Mouse (Mus musculus) midbrain, embryonic 11.5 days (tissue): ENCODE data around the gene Tmem168. TPM values are rescaled to one million over a fixed set of nuclear protein-coding genes. Genes with fewer than 3 reads are reported as not detected.
A peak's percentile ranks its signal among the peaks of the same experiment; 100 is the strongest.

Experiments used
- ATAC-seq: fragments of 200-750 bp; cut with Nextera tagmentation; 2 replicates; pipeline ENCODE4 v1.8.0; 2017; ENCODE audit warnings: moderate TSS enrichment, moderate library complexity; ENCODE audit not compliant: low FRiP score
- DNase-seq: peaks from one replicate; pipeline ENCODE4 v3.0.0; 2015; ENCODE audit warnings: low spot score; ENCODE audit errors: missing footprints
- H3K27ac ChIP-seq: fragments of 300-500 bp; sonication (generic); 2 replicates; pipeline ENCODE4 v1.5.1; 2014; ENCODE audit warnings: low read depth, low read length
- H3K27me3 ChIP-seq: fragments of 300-500 bp; sonication (generic); 2 replicates; pipeline ENCODE4 v1.6.1; 2014; ENCODE audit warnings: mild to moderate bottlenecking, low read length, moderate library complexity, mixed read lengths; ENCODE audit not compliant: control insufficient read depth, insufficient read depth
- H3K36me3 ChIP-seq: fragments of 300-500 bp; sonication (generic); 2 replicates; pipeline ENCODE4 v1.6.1; 2014; ENCODE audit warnings: mild to moderate bottlenecking, low read length, moderate library complexity, mixed read lengths; ENCODE audit not compliant: control insufficient read depth, insufficient read depth
- H3K4me1 ChIP-seq: fragments of 300-500 bp; sonication (generic); 2 replicates; pipeline ENCODE4 v1.6.1; 2014; ENCODE audit warnings: low read length; ENCODE audit not compliant: control insufficient read depth, insufficient read depth
- H3K4me2 ChIP-seq: fragments of 300-500 bp; sonication (generic); 2 replicates; pipeline ENCODE4 v1.6.1; 2014; ENCODE audit warnings: mild to moderate bottlenecking, moderate library complexity
- H3K4me3 ChIP-seq: fragments of 300-500 bp; sonication (generic); 2 replicates; pipeline ENCODE4 v1.5.1; 2014; ENCODE audit warnings: low read depth, low read length
- H3K9ac ChIP-seq: fragments of 300-500 bp; sonication (generic); 2 replicates; pipeline ENCODE4 v1.6.1; 2014; ENCODE audit warnings: low read length
- H3K9me3 ChIP-seq: fragments of 300-500 bp; sonication (generic); 2 replicates; pipeline ENCODE4 v1.6.1; 2016; ENCODE audit warnings: low read length; ENCODE audit not compliant: control insufficient read depth
- WGBS: fragments of 180-500 bp; shearing (Covaris S2); extraction: QIAGEN DNeasy Blood & Tissue Kit; methylation state at CpG from one replicate; pipeline ENCODE4 v1.1.7; 2014; 5-methylcytosine and 5-hydroxymethylcytosine counted together
- polyA plus RNA-seq: library from polyadenylated mRNA; unstranded; fragments of >200 nt; fragmentation: Nextera tagmentation; extraction: Ambion mirVana; gene quantifications from 2 replicates; pipeline ENCODE4 v1.2.1, GENCODE M21; 2014

Tmem168 gene
- polyA plus RNA-seq, 1 experiment from 2014 or later: 37.2 TPM

- 96% methylated on average over 3 of the region's 3 CpGs for WGBS
- no peaks in the 10 kb centered on the region for H3K9me3 ChIP-seq
- H3K36me3 ChIP-seq: no peaks in the 10 kb centered on the region
- H3K4me3 ChIP-seq: no peak overlapping the region
- H3K27ac ChIP-seq: no peak overlapping the region
- DNase-seq (no peak), ATAC-seq (no peak)
- no peak overlapping the region for H3K9ac ChIP-seq
- no peak overlapping the region for H3K4me2 ChIP-seq
- H3K4me1 ChIP-seq: no peaks in the 10 kb centered on the region
- H3K27me3 ChIP-seq: no peaks in the 10 kb centered on the region
Observed at GRCm38 (mm10) chr6:13617110-13617509, 9.2 kb upstream of the Tmem168 start.

DNA sequence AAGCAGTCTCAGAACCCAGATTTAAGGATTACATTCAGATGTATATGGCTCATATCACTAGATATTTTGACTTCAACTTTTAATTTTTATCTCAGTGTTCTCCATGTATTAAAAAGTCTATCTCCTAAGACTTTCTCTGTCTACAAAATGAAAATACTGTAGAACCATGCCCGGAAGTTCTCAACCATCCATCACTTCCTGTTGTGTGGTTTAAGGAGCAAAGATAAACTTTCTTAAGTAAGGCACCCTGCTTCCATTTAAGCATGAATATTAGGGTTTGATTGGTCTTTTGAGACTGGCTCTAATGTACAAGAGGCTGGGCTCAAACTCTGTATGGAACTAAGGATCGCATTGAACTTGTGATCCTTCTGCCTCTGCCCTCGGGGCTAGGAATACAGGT is 6.7 kb upstream of the Tmem168 start:
- Histone ChIP-seq H3K4me2 (no peak overlapping the region), H3K27me3 (no peaks in the 10 kb centered on the region), H3K27ac (no peak overlapping the region), H3K36me3 (no peaks in the 10 kb centered on the region), H3K9ac (no peak overlapping the region), H3K4me3 (no peak overlapping the region), H3K9me3 (no peaks in the 10 kb centered on the region), H3K4me1 (no peaks in the 10 kb centered on the region)
- ATAC-seq: no peak
- DNase-seq: no peak
- 89% methylated on average over 3 of the region's 3 CpGs for WGBS

GRCm38 (mm10) chr6:13613671-13614070 is 5.8 kb upstream of the Tmem168 start:
- no peak for ATAC-seq
- 89% methylated on average over 3 of the region's 3 CpGs for WGBS
- Histone ChIP-seq H3K36me3 (no peaks in the 10 kb centered on the region), H3K27me3 (no peaks in the 10 kb centered on the region), H3K9ac (no peak overlapping the region), H3K4me2 (no peak overlapping the region), H3K4me1 (no peaks in the 10 kb centered on the region; the same call in 1 of the 2 replicates), H3K9me3 (no peaks in the 10 kb centered on the region), H3K27ac (no peak overlapping the region), H3K4me3 (no peak overlapping the region)
- DNase-seq: no peak

DNA sequence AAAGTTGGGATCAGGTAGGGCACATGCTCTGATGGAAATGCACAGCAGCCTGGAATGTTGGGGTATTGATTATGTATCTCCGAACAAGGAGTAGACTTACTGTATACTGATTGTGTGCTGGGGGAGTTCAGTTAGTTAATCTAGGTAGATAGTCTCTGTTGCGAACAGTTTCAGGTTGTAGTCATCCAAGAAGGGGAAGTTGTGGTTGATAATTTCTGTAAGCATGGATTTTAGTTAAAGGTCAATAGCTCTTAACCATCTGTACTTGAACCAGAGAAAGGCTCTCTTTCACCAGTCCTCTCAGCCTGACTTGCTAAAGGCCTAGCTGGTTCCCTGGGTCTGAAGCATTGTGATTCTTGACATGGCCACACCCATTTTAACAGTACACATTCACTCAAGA is 3.0 kb upstream of the Tmem168 start:
- Histone ChIP-seq H3K27me3 (no peaks in the 10 kb centered on the region), H3K36me3 (no peaks in the 10 kb centered on the region), H3K9me3 (no peaks in the 10 kb centered on the region), H3K4me1 (peaks cover 14% of the 10 kb centered on the region), H3K9ac (no peak overlapping the region), H3K27ac (no peak overlapping the region), H3K4me2 (no peak overlapping the region), H3K4me3 (no peak overlapping the region)
- 92% methylated on average over 2 of the region's 2 CpGs for WGBS
- ATAC-seq (no peak), DNase-seq (no peak)

DNA sequence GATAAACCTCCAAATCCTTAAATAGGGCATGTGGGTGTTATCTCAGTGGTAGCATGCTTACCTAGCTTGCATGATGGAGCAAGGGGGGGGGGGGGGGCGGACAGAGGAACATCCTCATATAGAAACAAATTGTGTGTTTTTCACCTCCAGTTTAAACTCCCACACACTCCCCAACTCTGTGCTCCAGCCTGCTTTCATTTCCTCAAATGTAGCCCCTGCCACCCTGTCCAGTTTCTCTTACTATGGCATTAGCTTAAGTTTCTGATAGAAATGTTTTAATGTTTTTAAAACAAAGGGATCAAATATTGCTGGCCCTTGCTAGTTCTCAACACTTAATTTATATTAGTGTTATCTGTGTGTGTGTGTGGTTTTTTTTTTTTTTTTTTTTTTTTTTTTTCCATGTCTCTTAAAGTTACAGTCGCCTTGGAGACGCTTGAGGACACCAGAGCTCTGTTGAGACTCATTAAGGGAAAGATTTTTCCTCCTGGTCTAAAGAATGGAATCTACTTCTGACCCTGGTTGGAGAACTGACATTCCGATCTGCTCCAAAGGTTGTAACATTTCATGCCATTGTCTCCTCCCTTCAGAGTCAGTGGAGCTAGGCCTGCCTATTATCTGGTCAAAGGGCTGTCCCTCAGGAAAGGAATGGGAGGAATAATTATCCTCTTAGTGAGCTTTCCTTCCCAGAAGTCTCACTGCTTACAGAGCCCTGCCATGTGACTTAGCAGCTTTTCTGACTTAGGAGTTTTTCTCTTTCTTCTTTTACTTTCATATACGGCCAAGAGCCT is 1.6 kb upstream of the Tmem168 start:
- Histone ChIP-seq H3K4me2 (no peak overlapping the region), H3K4me1 (peaks cover 14% of the 10 kb centered on the region), H3K9ac (no peak overlapping the region), H3K9me3 (no peaks in the 10 kb centered on the region), H3K27ac (no peak overlapping the region), H3K27me3 (no peaks in the 10 kb centered on the region), H3K36me3 (no peaks in the 10 kb centered on the region), H3K4me3 (no peak overlapping the region)
- WGBS: 31% methylated on average over 5 of the region's 5 CpGs
- DNase-seq (no peak), ATAC-seq (no peak)

DNA sequence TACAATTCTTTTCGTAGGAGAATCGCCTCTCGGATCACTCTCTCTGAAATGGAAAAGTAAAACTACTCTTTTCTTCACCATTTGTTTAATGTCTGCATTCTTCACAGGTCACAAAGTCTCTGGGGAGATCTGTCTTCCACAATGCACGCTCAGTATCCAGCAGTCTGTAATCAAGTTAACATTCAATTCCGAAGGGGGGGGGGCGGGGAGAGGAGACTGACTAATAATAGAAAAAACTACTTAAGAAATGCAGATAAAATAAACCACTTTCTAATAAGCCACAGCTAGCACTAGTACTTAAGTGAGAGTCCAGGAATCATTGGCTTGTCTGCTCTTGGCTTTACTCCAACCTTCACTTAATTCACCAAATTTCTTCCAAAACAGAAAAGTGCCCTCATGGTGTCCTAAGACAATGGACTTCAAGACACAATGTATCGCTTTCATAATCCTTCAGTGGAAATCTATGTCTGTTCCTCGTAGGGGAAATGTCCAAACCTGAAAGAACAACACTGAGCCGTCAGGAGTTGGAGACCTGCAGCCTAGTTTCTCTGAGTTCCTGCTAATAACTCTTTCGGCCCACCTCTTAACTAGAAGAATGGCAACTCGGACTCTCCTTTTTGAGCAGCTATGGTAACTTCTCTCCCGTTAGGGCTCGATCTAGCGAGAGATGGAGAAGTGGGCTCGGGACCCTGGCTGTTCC is 829 bp downstream of the Tmem168 start:
- Histone ChIP-seq H3K27ac (peak overlapping the region; percentile 79), H3K4me3 (peak overlapping the region; percentile 66), H3K36me3 (peaks cover 2% of the 10 kb centered on the region; the same call in 1 of the 2 replicates), H3K4me2 (peak overlapping the region; percentile 65), H3K9me3 (no peaks in the 10 kb centered on the region), H3K9ac (peak overlapping the region; percentile 85), H3K27me3 (no peaks in the 10 kb centered on the region), H3K4me1 (peaks cover 14% of the 10 kb centered on the region)
- WGBS: 14% methylated on average over 15 of the region's 15 CpGs
- peak; percentile 84 for DNase-seq
- ATAC-seq: 0 out of 2 replicates have a peak, but pooled peaks have one; percentile 0

DNA sequence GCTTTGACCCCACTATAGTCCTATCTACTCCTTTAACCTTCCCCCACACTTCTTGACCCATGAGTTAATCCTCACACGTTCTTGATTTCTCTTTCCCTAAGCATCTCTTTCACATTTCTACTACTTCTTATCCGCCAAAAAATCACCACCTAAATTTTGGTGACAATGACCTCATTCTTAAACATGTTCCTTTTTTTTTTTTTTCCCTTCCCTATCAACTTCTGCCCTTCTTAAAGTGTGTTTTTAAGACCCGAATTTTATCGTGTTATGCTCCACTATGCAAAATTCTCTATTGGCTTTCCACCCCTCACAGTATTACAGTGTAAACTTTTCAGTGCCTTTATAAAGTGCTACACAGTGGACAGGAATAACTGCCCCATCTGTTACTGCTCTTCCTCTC is 1.5 kb downstream of the Tmem168 start:
- no peak for DNase-seq
- peaks cover 2% of the 10 kb centered on the region; the same call in 1 of the 2 replicates for H3K36me3 ChIP-seq
- H3K27me3 ChIP-seq: no peaks in the 10 kb centered on the region
- no peak overlapping the region for H3K27ac ChIP-seq
- WGBS: 77% methylated on average over 4 of the region's 4 CpGs
- H3K4me2 ChIP-seq: peak overlapping the region; percentile 65
- no peaks in the 10 kb centered on the region for H3K9me3 ChIP-seq
- no peak for ATAC-seq
- H3K9ac ChIP-seq: no peak overlapping the region; the same call in 1 of the 2 replicates
- peaks cover 14% of the 10 kb centered on the region for H3K4me1 ChIP-seq
- peak overlapping the region; percentile 66; the same call in 1 of the 2 replicates for H3K4me3 ChIP-seq

DNA sequence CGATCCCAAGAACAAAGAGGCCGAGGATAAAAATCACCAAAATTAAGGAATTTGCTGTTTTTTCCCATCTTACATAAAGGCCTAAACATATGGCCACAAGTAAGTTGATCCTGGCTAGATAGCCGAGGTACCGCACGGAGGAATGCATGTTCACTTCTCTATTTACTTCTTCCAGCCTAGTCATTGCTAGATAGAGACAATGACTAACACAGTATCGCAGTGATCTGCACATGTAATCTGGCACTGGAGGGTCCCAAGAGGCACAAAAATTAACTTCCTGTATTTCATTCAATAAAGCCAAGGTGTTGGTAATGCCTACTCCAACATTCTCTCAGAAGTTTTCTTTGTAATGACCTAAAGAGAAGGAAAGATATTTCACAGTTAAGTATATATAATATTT is 4.8 kb downstream of the Tmem168 start:
- no peak overlapping the region for H3K9ac ChIP-seq
- H3K4me1 ChIP-seq: peaks cover 10% of the 10 kb centered on the region
- ATAC-seq (no peak), DNase-seq (no peak)
- H3K4me3 ChIP-seq: no peak overlapping the region
- no peak overlapping the region for H3K4me2 ChIP-seq
- whole genome bisulfite sequencing: 96% methylated on average over 6 of the region's 6 CpGs
- no peaks in the 10 kb centered on the region for H3K9me3 ChIP-seq
- peaks cover 2% of the 10 kb centered on the region; the same call in 1 of the 2 replicates for H3K36me3 ChIP-seq
- H3K27me3 ChIP-seq: no peaks in the 10 kb centered on the region
- H3K27ac ChIP-seq: no peak overlapping the region

- peaks cover 4% of the 10 kb centered on the region for H3K4me1 ChIP-seq
- WGBS: 85% methylated on average over 6 of the region's 6 CpGs
- H3K4me2 ChIP-seq: no peak overlapping the region
- H3K27me3 ChIP-seq: no peaks in the 10 kb centered on the region
- ATAC-seq (no peak), DNase-seq (no peak)
- no peak overlapping the region for H3K27ac ChIP-seq
- H3K9ac ChIP-seq: no peak overlapping the region
- H3K9me3 ChIP-seq: no peaks in the 10 kb centered on the region
- peaks cover 2% of the 10 kb centered on the region; the same call in 1 of the 2 replicates for H3K36me3 ChIP-seq
- no peak overlapping the region for H3K4me3 ChIP-seq
Observed at GRCm38 (mm10) chr6:13601587-13601986, 6.3 kb downstream of the Tmem168 start.
